Mouse (Mus musculus): ENCODE data around the gene Epb41l1. TPM values are rescaled to one million over a fixed set of nuclear protein-coding genes. Genes with fewer than 3 reads are reported as not detected.

Gene Epb41l1
- total and polyA plus RNA-seq, 3 experiments: 0.09 to 8.4 (median 0.44) TPM

DNA sequence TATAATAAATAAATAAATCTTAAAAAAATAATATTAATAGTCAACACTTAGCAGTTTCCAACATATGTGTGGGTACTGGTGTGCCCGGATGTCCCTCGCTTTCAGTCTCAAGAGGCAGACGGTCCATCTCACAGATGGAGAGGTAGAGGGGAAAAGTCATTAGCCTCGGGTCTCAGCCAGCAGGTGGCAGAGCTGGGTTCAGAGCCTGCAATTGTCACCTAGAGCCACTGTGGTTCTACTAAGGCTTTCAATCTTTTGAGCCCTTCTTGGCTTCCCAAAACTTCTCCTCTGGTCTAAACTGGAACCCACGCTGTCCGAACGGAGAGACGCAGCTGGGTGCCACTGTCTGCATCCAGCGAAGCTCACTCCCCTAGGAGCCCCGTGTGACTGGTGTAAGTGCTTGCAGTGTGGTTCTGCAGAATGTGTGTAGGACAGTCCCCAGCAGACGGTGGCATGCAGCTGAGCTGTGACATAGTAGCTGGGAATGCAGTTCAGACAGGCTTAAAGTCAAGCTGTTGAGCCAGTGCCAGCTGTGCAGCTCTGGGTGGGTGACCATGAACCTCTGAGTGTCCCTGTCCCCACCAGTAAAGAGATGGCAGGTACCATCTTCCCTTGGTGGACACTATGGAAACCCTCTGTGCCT is 163.6 kb downstream of the Epb41l1 start:
- Histone ChIP-seq H3K27me3 (ENCODE audit: insufficient read depth, low read length) (peaks cover 29% of the 10 kb centered on the region), H3K4me3 (ENCODE audit: low read depth, low read length) (no peak overlapping the region), H3K9me3 (replicated peaks) (no peaks in the 10 kb centered on the region), H3K36me3 (replicated peaks) (no peaks in the 10 kb centered on the region), H3K4me1 (ENCODE audit: insufficient read depth, low read depth, low read length) (no peaks in the 10 kb centered on the region; the same call in 1 of the 2 replicates)
- ATAC-seq (ENCODE audit: extremely low read depth, insufficient number of reproducible peaks, low FRiP score, poor library complexity, severe bottlenecking) (no peak), DNase-seq (ENCODE audit: low spot score) (peak; percentile 10)
- TF ChIP-seq GATA1 (IDR thresholded peaks at IDR 0.05; ENCODE audit: borderline replicate concordance, low read length): no peak
- TF ChIP-seq TAL1 (conservative IDR thresholded peaks at IDR 0.05; ENCODE audit: low read depth, low read length): no peak
- no peak for TF ChIP-seq CTCF (IDR thresholded peaks at IDR 0.05; ENCODE audit: low read depth, low read length)

DNA sequence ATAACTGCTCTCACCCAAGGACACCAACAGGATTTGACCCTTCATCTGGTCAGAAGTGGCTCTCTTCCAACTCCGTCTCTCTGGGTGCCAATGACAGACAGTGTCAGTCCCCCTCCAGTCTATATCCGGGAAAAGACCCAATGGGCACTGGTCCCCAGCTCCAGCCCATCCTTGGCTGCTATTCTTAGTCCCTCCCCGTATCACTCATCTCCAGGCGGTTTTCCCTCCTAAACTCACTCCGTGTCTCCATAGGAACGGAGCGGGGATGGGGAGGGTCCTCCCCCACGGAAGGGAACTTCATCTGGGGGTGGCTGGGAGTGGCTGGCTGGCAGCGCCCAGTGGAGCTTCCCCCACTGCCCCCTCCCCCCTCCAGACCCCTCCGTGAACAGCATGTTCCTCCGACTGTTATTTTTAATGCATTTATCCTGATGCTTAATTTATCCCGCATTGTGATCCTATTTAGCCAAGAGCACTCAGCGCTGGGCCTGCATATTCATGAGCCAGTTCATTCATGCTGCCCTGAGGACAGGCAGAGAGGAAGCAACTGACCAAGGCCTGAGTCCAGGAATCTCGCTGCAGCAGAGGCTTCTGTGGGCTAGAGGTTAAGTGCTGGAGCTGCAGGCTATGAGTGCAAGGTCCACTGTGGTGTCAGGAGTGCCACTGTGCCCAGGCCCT is 164.2 kb downstream of the Epb41l1 start:
- TF ChIP-seq POLR2AphosphoS5 (IDR thresholded peaks at IDR 0.05; ENCODE audit: insufficient replicate concordance, low read depth, low read length) (no peak), GATA1 (IDR thresholded peaks at IDR 0.05; ENCODE audit: borderline replicate concordance, low read length) (no peak), CTCF (IDR thresholded peaks at IDR 0.05; ENCODE audit: low read depth, low read length) (no peak), TAL1 (conservative IDR thresholded peaks at IDR 0.05; ENCODE audit: low read depth, low read length) (no peak), GATA2 (IDR thresholded peaks at IDR 0.05; ENCODE audit: borderline replicate concordance, low read depth, low read length) (no peak)
- peaks cover 28% of the 10 kb centered on the region for H3K27me3 ChIP-seq (ENCODE audit: insufficient read depth, low read length)
- H3K9me3 ChIP-seq (replicated peaks): no peaks in the 10 kb centered on the region
- no peaks in the 10 kb centered on the region for H3K36me3 ChIP-seq (replicated peaks)
- no peak overlapping the region for H3K4me3 ChIP-seq (ENCODE audit: low read depth, low read length)
- no peaks in the 10 kb centered on the region; the same call in 1 of the 2 replicates for H3K4me1 ChIP-seq (ENCODE audit: insufficient read depth, low read depth, low read length)
- DNase-seq (ENCODE audit: low spot score): no peak
- no peak for ATAC-seq (ENCODE audit: extremely low read depth, insufficient number of reproducible peaks, low FRiP score, poor library complexity, severe bottlenecking)

- peaks cover 6% of the 10 kb centered on the region for H3K27me3 ChIP-seq (ENCODE audit: insufficient read depth, low read length)
- DNase-seq (ENCODE audit: low spot score): no peak
- no peak for ATAC-seq (ENCODE audit: extremely low read depth, insufficient number of reproducible peaks, low FRiP score, poor library complexity, severe bottlenecking)
These were observed 168.8 kb downstream of the Epb41l1 start for GRCm38 (mm10) chr2:156589481-156589880.

More at GRCm38 (mm10) chr2:156589481-156589880, 168.8 kb downstream of the Epb41l1 start:
- TF ChIP-seq GATA1 (IDR thresholded peaks at IDR 0.05; ENCODE audit: borderline replicate concordance, low read length): no peak
- TF ChIP-seq TAL1 (conservative IDR thresholded peaks at IDR 0.05; ENCODE audit: low read depth, low read length): no peak
- TF ChIP-seq GATA2 (IDR thresholded peaks at IDR 0.05; ENCODE audit: borderline replicate concordance, low read depth, low read length): no peak
- no peak for TF ChIP-seq POLR2AphosphoS5 (IDR thresholded peaks at IDR 0.05; ENCODE audit: insufficient replicate concordance, low read depth, low read length)
- TF ChIP-seq CTCF (IDR thresholded peaks at IDR 0.05; ENCODE audit: low read depth, low read length): no peak
- H3K36me3 ChIP-seq (replicated peaks): no peaks in the 10 kb centered on the region
- no peaks in the 10 kb centered on the region for H3K9me3 ChIP-seq (replicated peaks)
- no peak overlapping the region for H3K4me3 ChIP-seq (ENCODE audit: low read depth, low read length)
- no peaks in the 10 kb centered on the region for H3K4me1 ChIP-seq (ENCODE audit: insufficient read depth, low read depth, low read length)

Other genes starting within 250 kb of the Epb41l1 start
- 781 and 795 TPM in 2 replicates for gene Rbm39, start 240.7 kb upstream of the Epb41l1 start, total RNA-seq (2014; fragmentation: Nextera tagmentation)
- 710 and 759 TPM in 2 replicates for gene Rbm39, start 240.7 kb upstream of the Epb41l1 start, total RNA-seq (2017)
- gene Rbm39, start 240.7 kb upstream of the Epb41l1 start, polyA plus RNA-seq (2012): 282 and 295 TPM in 2 replicates
- gene Phf20, start 224.4 kb upstream of the Epb41l1 start, total RNA-seq (2014; fragmentation: Nextera tagmentation): 63.5 and 63.9 TPM in 2 replicates
- 45.8 and 48.2 TPM in 2 replicates for gene Phf20, start 224.4 kb upstream of the Epb41l1 start, total RNA-seq (2017)
- gene Phf20, start 224.4 kb upstream of the Epb41l1 start, polyA plus RNA-seq (2012): 29.5 and 37.8 TPM in 2 replicates
- gene Cnbd2, start 108.6 kb upstream of the Epb41l1 start, total RNA-seq (2014; fragmentation: Nextera tagmentation): 21.5 and 22.6 TPM in 2 replicates
- 11.5 and 13.9 TPM in 2 replicates for gene Cnbd2, start 108.6 kb upstream of the Epb41l1 start, total RNA-seq (2017)
- 0.43 and 1.4 TPM in 2 replicates for gene Cnbd2, start 108.6 kb upstream of the Epb41l1 start, polyA plus RNA-seq (2012)
- 11.6 and 12.2 TPM in 2 replicates for gene Scand1, start 108.2 kb upstream of the Epb41l1 start, total RNA-seq (2014; fragmentation: Nextera tagmentation)
- 243 and 516 TPM in 2 replicates for gene Scand1, start 108.2 kb upstream of the Epb41l1 start, total RNA-seq (2017)
- 844 and 1,244 TPM in 2 replicates for gene Scand1, start 108.2 kb upstream of the Epb41l1 start, polyA plus RNA-seq (2012)
- 19.5 and 19.7 TPM in 2 replicates for gene Aar2, start 126.7 kb downstream of the Epb41l1 start, total RNA-seq (2014; fragmentation: Nextera tagmentation)
- gene Aar2, start 126.7 kb downstream of the Epb41l1 start, total RNA-seq (2017): 13.3 and 17.2 TPM in 2 replicates
- 16.3 and 25.0 TPM in 2 replicates for gene Aar2, start 126.7 kb downstream of the Epb41l1 start, polyA plus RNA-seq (2012)
- 50.7 and 54.8 TPM in 2 replicates for gene Dlgap4, start 192.8 kb downstream of the Epb41l1 start, total RNA-seq (2014; fragmentation: Nextera tagmentation)
- gene Dlgap4, start 192.8 kb downstream of the Epb41l1 start, total RNA-seq (2017): 15.2 and 15.7 TPM in 2 replicates
- 62.5 and 113 TPM in 2 replicates for gene Dlgap4, start 192.8 kb downstream of the Epb41l1 start, polyA plus RNA-seq (2012)